Mouse (Mus musculus) right cerebral cortex, postnatal 4 days (tissue): Measurements from ENCODE around the gene Lin52.
"Not testable (repeated sequence)": the region's sequence is repeated elsewhere in the genome, so short reads cannot be mapped to it uniquely, and the experiment has no call there.

Experiments
- DNase-seq: peaks from one replicate; pipeline ENCODE4 v3.0.0-alpha.2; 2022

Gene Lin52

DNA sequence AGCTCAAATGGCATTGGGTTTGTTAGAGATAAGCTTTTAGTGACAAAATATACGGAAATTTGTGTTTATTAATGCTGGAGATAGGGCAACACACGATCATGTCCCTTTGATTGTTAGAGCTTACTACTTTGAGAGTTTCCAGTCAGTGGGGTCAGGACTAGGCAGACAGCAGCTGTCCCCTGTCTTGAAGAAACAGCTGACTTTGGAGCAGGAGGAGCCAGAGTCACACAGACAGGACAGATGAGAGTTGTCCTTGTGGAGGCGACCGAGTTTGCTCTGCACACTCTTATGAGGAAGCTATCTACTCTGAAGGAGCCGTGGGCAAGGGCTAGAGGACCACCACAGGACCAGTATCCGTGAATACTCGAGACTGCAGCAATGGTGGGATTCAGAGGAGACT lies 27.7 kb downstream of the Lin52 start:
- no peak for DNase-seq

DNA sequence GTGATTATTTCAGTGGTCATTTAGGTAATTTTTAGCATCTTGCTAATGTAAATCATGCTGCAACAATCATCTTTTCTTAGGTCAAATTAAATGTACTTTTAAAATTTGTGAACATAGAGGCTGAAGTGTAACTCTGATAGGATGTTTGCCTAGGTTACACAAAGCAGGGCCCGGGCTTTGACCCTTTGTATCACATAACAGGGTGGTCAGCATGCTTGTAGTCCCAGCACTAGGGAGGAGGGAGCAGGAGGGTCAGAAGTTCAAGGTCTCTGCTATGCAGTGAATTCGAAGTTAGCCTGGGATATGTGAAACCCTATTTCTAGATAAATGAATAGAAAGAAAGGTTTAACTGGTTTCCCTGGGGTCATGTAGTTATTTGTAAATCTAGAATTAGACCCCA lies 30.0 kb downstream of the Lin52 start:
- no peak for DNase-seq

DNA sequence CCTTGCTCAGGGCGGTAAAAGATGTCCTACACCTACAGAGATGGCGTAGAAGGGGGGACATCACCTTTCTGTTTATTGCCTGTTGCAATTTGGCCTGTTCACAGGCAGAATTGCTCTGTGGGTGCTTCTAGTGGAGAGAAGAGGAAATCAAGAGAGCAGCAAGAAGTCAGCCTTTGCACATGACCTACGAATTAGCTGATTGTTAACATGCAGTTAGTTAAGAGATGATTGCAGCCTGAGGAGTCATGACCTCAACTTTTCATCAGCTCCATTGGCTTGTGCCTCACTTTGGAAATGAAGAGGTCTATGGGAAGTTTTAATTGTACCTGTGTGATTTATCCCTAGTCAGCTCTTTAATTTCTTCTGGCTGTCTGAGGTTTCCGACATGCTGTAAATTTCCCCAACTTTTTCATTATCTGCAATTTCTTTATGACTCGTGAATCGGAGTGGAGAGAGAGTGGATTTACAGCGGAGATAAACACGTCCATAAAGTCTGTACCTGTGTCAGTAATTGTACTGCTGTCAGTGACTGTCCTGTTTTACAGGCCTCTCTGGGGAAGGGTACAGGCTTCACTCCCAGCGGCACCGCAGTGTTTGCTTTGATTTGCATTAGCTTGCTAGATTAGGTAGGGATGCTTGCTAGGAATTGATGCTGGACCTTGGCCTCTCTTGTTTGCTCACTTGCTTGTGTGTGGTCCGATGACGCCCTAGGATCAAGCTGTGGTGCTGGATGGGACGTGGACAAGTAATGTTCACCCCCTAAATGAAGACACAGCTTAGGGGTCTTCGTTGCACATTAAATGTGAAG lies 31.8 kb downstream of the Lin52 start:
- DNase-seq: no peak

DNA sequence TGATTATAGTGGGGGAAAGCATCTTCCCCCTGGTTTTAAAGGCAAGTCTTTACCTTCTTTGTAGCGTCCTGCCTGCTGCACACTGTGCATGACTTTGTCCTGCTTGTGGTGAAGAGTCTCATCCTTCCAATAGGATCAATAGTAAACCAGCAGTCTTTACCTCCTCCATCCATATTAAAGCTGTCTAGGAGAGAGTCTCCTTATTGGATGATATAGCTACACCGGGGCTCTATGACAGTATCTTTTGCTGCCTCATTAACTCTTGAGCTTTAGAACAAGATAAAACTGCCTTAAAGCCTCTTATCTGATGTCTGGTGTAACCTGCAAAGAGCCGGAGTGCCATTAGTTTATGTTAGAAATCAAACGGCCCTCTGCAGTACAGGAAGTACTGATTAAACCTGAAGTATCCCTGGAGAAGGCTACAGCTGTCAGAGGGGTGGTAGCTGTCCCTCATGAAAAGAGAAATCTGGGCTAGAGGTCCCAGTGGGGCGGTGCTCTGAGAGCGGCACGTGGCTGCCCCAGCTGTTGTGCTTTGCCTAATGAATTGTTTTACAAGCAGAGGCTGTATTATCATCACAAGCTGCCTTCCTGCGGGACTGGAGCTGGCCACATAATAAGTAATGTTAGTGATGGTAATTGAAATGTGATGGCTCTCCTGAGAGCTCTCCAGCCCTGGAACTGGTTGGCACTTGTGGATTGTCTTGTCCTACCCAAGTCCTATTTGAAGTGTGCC lies 36.3 kb downstream of the Lin52 start:
- no peak for DNase-seq

DNA sequence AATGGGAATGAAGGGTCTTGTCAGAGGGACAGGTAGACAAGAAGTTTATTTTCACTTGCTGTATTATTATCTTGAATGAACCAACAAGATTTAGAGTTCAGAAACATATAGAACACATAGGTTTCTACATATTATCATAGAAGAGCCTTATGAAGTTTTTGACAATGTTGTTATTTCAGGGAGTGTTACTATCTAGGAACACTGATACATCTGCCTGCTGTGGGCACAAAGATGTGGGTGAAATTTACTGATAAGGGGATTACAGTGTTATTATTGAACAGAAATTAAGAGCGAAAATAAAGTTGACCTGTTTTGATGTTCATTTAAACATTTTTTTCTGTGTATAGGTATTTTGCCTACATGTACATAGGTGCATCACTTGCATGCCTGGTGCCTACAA lies 45.6 kb downstream of the Lin52 start:
- no peak for DNase-seq

DNA sequence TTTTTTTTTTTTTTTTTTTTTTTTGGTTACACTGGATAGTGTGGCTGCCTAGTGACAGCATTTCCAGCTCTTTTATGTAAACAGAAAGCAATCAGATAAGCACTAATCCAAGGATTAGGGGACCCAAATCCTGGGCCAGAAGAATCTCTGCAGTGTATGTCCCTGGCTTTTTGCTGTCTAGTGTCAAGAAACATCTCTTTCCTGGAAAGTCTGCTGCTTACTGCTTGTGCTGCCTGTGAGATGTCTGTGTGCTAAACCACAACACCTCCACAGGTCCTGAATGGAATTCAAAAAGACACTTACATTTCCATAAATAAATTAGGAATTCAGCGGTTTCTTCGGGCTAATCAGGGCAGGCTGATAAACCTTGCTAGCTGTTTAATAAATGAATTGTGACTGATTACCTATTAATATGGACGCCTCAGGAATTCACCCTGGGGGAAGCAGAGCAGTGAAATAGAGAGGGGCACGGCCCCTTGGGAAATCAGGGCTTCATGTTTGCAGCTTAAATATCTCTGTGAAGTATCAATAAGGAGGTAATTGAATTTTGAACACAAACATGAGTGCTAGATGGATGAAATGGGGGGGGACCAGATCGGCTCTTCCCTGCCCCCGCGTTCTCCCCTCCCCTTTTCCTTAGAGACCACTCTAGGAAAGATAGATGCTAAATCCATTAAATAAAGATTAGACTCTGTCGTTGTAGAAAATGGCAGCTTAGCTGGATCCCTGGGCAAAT lies 49.5 kb downstream of the Lin52 start:
- no peak for DNase-seq

DNA sequence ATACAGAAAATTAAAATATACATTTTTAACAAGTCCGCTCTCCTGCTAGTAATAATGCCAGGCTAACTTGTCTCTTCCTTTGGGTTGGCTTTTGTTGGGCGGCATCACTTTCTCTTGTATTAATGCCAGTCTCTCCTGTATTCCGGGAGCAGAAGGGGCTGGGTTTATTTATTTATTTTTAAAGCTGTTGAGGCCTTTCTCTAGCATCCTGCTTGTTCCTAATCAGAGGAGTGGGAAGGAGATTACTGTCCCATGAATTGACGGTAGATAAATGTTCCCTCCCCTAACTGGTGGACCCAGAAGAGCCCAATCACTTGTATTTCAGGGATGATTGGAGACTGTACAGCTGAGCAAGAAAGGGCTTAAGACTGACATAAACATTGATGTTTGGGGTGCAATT lies 50.1 kb downstream of the Lin52 start:
- no peak for DNase-seq

DNA sequence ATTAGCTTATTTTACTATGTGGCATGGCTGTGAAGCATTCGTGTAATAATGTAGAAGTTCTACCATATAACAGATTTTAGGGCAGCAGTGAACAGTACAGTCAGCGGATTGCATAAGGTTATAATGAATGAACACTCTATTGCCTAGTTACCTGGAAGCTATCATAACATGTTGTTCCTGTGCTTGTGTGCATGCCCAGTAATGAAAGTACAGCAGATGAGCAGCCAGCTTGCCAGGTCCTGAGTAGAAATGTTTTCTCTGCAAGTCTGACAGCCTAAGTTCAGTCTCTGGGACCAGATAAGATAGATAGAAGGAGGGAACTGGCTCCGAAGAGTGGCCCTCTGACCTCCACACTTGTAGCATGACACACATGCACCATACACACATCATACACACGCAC lies 55.6 kb downstream of the Lin52 start:
- DNase-seq: no peak

DNA sequence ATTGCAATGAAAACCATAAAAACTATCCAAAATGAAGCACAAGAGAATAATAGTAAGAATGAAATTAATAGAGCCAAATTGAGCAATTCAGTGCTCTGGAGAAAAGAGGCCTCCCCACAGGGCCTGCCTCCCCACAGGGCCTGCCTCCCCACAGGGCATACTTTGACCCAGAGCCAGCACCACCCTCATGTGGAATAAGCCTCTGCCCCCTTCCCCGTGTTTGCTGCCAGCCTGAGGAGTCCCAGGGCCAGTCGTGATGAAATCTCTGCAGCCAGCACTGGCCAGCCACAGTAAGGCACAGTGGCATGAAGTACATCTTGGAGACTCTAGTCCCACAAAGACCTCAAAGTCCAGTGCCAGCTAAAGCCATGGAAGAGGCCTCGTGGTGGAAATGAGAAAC lies 60.8 kb downstream of the Lin52 start:
- DNase-seq: no peak

DNA sequence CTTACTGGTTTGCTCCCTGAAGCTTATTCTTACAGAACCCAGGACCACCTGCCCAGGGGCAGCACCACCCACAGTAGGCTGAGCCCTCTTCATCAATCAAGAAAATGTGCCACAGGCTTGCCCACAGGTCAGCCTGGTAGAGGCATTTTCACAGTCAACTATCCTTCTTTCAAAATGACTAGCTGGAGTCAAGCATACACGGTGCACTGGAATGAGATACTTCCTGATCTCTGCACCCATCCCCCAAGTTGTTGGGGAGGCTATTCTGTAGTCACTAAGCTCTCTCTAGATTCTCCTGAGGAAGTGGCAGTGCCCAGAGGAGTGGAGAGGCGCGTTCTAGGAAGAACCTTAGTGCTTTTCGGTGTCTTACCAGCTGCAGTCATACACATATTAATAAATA lies 64.3 kb downstream of the Lin52 start:
- DNase-seq: no peak

DNA sequence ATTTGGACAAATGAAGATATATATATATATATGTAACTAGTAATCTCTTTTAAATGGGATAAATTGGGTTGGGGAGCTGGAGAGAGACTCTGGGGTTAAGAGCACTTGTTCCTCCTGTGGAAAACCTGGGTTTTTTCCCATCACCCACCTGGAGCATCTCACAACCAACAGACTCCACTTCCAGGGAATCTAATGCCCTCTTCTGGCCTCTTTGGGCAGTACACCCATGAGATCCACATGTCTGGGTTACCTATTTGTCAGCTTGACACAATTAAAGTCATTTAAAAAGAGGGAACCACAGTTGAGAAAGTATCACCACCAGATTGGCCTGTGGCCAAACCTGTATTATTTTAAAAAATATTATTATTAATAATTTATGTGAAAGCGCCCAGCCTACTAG lies 65.4 kb downstream of the Lin52 start:
- DNase-seq: no peak

DNA sequence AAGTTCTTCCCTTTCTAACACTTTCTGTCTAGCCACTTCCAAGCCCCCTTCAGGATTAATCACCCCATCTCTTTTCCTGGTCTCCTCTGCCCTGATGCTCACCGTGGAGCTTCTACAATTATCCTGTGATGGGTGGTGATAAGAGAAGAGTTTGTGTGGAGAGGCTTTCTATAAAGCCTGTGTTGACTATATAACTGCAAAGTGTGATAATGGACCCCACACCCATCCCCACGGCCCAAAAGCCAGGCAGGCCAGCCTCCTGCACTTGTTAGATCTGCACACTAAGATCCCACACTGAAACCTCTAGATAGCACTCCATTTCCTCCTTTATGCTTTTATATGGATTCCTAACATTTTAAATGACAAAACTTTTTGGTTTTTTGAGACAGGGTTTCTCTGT lies 66.8 kb downstream of the Lin52 start:
- no peak for DNase-seq

DNA sequence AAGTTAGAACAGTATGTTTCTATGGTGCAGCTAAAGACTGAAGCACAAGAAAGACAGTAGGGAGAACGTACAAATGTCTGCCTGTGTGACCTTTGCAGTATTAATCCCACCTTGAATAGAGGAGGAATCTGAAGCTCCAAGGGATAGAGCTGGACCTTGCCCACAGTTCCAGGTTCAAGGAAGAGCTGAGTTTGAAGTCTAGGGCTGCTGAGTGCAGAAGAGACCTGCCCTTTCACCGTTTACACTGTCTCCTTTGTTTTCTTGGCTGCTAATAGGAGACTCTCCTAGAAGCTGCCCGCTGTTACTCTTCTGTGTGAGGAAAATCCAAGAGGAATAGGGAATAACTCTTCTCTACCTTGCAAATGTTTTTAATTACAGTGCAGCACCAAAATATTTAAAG lies 72.5 kb downstream of the Lin52 start:
- no peak for DNase-seq

DNA sequence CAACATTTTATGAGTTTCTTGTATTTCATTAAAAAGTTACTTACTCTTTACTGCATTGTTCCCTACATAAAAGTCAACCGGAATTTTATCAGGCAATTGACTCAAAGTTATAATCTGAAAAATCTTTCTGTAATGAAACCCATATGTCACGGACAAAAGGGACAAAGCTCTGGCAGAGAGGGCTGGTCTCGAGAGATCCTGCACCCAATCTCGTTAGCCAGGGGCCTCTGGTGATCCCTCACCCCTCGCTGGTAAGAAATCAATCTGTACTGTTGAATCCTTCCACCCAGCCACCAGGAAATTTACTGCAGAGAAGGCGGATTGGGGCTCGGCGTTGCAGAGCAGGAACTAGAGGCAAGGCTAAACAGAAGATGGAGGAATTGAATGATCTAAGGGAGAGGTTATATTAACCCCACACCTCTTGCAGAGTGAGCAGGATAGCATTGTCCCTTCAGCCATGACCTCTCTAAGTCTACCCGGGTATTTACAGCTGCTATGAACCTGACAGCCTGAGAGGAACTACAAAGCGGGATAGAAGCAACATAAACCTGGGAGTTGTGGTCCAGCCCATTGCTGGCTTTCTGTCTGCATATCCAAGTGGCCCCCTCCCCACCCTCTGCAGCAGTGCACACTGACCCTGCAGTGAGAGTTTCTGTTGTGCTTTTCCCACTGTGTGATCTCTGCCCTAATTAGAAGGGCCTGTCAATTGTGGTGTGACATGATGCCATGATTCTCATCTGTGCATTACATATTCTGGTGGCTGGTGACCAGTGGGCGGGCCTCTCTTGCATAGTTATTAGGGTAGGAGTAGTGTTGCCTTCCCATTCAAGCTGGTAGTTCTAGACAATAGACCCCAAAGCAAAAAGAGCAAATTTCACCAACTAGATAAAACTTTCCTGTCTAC lies 73.2 kb downstream of the Lin52 start:
- DNase-seq: no peak

DNA sequence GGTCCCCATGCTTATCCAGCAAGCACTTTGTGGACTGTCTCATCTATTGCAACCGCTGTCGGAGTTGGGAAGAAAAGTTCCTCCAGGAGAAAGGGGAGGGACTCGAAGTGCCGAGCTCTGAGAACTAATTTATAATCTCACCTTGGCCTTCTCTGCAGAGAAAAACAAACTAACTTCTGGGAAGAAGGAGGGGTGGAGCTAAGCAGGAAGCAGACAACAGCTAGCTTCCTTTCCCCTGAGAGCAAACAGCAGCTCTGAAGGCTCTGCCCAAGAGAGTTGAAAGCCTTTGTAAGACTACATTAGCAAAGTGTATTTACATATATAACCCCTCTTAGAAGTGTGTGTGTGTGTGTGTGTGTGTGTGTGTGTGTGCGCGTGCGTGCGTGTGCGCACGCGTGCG lies 74.2 kb downstream of the Lin52 start:
- no peak for DNase-seq

DNA sequence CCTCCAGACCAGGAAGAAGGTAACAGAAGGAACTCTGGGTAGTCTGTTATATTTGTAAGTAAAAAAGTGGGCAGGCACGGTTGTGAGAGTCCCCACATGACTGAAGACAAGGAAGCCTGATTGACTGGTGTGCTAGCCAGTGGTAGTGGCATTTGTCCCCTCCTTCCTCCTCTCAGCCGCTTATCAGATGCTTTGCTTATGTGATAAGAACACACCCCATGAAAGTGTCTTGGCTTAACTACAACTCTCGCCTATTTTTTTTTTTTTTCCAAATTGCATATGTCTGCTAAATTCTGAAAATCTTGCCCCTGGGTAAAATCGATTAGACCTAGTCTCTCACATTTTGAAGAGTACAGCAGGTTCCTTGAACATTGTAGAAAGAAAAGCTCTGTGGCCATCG lies 79.2 kb downstream of the Lin52 start:
- no peak for DNase-seq

DNA sequence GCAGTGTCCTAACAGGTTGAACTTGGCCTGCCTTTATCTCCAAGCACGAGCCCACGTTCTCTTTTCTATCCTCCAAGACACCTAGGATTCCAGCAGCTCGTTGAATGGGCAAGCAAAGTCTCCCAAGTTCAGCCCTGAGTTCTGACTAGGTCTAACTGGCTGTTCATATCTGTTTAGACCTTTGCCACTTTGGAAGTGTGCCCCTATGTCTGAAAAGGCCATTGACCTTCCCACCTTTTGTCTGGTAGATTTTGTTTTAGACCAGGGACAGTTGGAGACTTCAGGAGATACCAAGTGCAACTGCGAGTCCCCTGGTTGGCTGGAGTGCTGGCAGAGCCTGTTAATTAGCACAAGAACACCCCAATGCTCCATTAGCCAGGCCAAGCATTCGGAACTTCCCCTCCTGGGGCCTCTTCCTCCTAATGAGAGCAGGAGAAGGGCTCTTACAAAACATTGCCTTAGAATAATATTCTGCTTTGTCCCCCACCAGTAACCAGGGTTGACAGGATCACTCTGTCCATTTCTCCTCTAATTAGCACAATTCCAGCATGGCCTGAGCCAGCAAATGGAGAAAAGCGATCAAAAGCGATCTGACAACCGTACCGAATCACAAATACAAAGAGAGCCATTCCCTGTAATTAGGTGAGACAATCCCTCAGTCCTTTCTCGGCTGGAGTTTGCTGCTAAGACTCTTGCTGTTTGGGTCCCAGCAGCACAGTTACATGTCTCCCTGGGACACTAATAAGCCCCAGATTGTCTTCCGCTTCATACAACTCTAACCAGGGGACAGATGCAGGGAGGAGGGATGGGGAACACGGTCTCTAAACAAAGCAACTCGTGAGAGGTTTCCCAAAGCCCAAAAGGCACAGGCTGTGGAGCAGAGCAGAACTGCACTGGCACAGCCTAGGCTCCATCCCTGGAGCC lies 80.9 kb downstream of the Lin52 start:
- DNase-seq: no peak

DNA sequence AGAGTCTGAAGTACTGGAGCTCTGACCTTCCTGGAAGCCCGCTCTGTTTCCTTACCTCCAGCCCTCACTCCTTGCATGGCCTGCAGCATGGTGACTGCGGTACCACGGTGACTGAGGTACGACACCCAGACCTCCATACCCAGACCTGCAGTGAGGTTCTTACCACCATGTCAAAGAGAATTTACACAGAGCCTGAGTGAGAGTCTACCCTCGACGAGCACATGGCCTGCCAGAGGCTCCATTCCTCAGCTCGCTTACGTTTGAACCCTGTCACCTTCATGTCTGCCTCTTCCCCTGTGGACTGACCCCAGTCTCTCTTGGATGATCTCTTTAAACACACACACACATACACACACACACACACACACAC lies 81.6 kb downstream of the Lin52 start:
- no peak for DNase-seq

DNA sequence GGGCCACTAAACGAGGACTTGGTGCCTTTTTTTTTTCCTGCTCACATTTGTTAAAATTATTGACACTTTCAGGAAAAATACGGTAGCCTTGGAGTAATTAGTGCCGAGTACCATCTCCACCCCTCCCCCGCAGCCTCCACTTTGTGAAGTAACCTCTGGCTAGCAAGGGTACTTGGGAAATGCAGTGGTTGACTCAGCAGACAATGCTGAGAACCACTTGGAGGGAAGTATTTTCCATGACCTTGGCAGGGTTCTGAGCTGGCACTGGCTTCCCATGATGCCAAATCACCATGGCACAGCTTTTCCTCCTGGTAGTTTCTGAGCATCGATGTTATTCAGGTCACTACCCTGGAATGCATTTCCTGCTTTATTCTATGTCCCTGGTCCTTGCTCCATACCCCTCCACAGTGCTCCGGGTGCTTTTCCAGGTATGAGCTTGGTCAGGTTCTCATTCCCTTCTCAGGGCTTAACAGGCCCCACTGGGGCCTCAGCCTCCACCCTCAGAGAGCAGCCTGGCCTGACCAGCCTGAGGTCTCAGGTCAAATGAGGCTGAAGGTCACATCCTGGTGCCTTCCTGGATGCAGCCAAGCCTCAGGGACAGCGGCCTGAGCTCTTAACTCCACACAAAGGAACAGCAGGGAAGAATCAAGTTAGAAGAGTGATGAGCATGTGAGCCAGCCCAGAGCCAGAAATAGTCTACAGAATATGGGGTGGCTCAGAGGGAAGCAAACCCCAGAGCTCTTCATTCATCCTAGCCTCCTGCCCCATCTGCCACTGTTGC lies 82.7 kb downstream of the Lin52 start:
- no peak for DNase-seq

DNA sequence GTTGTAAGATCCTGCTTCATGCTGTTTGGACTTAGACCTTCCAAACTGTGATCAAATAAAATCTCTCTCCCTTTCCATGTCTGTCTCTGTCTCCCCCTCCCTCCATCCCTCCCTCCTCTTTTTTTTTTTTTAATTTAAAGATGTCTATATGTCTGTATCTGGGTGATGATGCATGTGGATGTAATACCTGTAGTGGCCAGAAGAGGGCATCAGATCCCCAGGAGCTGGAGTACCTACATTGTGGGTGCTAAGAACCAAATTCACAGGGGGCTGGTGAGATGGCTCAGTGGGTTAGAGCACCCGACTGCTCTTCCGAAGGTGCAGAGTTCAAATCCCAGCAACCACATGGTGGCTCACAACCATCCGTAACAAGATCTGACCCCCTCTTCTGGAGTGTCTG lies 88.3 kb downstream of the Lin52 start:
- not testable (repeated sequence) for DNase-seq

DNA sequence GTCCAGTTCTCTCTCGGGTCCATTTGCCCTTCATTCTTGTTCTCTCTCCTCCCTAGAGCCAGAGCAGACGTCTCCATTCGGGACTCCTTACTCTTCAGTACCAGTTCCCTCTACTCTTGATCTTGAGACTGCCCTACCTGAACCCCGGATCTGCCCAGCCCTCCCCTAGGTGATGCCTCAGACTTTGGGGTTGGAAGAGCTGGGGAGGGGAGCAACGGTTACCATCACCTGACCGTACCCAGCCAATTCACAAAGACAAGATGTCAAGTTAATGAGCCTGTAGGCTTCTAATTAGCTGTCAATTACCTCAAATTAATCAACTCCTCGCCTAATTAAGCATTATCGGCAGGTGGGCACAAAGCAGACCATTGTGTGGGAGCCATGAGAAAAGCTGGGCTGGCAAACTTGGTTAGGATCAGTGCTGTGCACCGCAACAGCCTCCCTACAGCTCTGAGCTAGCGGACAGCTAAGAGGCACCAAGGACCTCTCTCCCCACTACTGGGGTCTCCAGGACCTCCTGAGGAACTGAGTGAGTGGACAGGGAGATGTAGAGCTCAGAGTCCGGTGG lies 90.3 kb downstream of the Lin52 start:
- DNase-seq: no peak
